Mouse (Mus musculus) lung, embryonic 15.5 days (tissue): ENCODE measurements around the gene Asgr2. TPM values are rescaled to one million over a fixed set of nuclear protein-coding genes. Genes with fewer than 3 reads are reported as not detected.

Experiments used
- polyA plus RNA-seq: library from polyadenylated mRNA; unstranded; fragments of >200 nt; fragmentation: Nextera tagmentation; extraction: Ambion mirVana; gene quantifications from 2 replicates; pipeline ENCODE4 v1.2.1, GENCODE M21; 2015

Asgr2 gene
- polyA plus RNA-seq, 1 experiment from 2014 or later = 0.19 TPM

Other genes with a start within 250 kb of the Asgr2 start
- 110 and 119 TPM in 2 replicates for gene Plscr3, start 246.3 kb upstream of the Asgr2 start, polyA plus RNA-seq
- gene Tnk1, start 233.9 kb upstream of the Asgr2 start, polyA plus RNA-seq = 9.2 and 9.6 TPM in 2 replicates
- not detected in 2 replicates for gene Tmem95, start 214.6 kb upstream of the Asgr2 start, polyA plus RNA-seq
- gene Kctd11, start 211.2 kb upstream of the Asgr2 start, polyA plus RNA-seq = 8.1 and 8.6 TPM in 2 replicates
- 1.4 and 5.0 TPM in 2 replicates for gene Acap1, start 197.1 kb upstream of the Asgr2 start, polyA plus RNA-seq
- 11.9 and 13.0 TPM in 2 replicates for gene 2810408A11Rik, start 191.7 kb upstream of the Asgr2 start, polyA plus RNA-seq
- gene Neurl4, start 191.6 kb upstream of the Asgr2 start, polyA plus RNA-seq = 7.1 and 8.0 TPM in 2 replicates
- 81.7 and 82.2 TPM in 2 replicates for gene Gps2, start 178.8 kb upstream of the Asgr2 start, polyA plus RNA-seq
- 1,673 and 1,693 TPM in 2 replicates for gene Eif5a, start 170.7 kb upstream of the Asgr2 start, polyA plus RNA-seq
- 2.8 and 3.0 TPM in 2 replicates for gene Ybx2, start 156.8 kb upstream of the Asgr2 start, polyA plus RNA-seq
- gene Slc2a4, start 144.5 kb upstream of the Asgr2 start, polyA plus RNA-seq = 18.0 and 20.6 TPM in 2 replicates
- gene Cldn7, start 127.9 kb upstream of the Asgr2 start, polyA plus RNA-seq = 154 and 170 TPM in 2 replicates
- gene Ctdnep1, start 111.5 kb upstream of the Asgr2 start, polyA plus RNA-seq = 22.3 and 25.4 TPM in 2 replicates
- 106 and 111 TPM in 2 replicates for gene Elp5, start 110.1 kb upstream of the Asgr2 start, polyA plus RNA-seq
- 453 and 455 TPM in 2 replicates for gene Gabarap, start 101.5 kb upstream of the Asgr2 start, polyA plus RNA-seq
- gene Phf23, start 96.9 kb upstream of the Asgr2 start, polyA plus RNA-seq = 75.0 and 78.2 TPM in 2 replicates
- gene Dvl2, start 92.0 kb upstream of the Asgr2 start, polyA plus RNA-seq = 34.7 and 40.3 TPM in 2 replicates
- 73.9 and 81.3 TPM in 2 replicates for gene Acadvl, start 77.2 kb upstream of the Asgr2 start, polyA plus RNA-seq
- 5.6 and 5.9 TPM in 2 replicates for gene Dlg4, start 75.7 kb upstream of the Asgr2 start, polyA plus RNA-seq
- gene Asgr1, start 38.6 kb upstream of the Asgr2 start, polyA plus RNA-seq = 0.23 and 0.29 TPM in 2 replicates
- gene Mgl2, start 37.7 kb downstream of the Asgr2 start, polyA plus RNA-seq = 3.9 and 4.3 TPM in 2 replicates
- 0.65 and 1.2 TPM in 2 replicates for gene Clec10a, start 63.6 kb downstream of the Asgr2 start, polyA plus RNA-seq
- gene Slc16a11, start 120.1 kb downstream of the Asgr2 start, polyA plus RNA-seq = 0.79 and 1.1 TPM in 2 replicates
- gene Slc16a13, start 128.4 kb downstream of the Asgr2 start, polyA plus RNA-seq = 5.5 and 6.0 TPM in 2 replicates
- 30.2 and 33.9 TPM in 2 replicates for gene Bcl6b, start 137.2 kb downstream of the Asgr2 start, polyA plus RNA-seq
- gene 0610010K14Rik, start 145.3 kb downstream of the Asgr2 start, polyA plus RNA-seq = 175 and 179 TPM in 2 replicates
- gene Gm21988, start 147.2 kb downstream of the Asgr2 start, polyA plus RNA-seq = 10.8 and 11.0 TPM in 2 replicates
- gene Rnasek, start 147.2 kb downstream of the Asgr2 start, polyA plus RNA-seq = 179 and 183 TPM in 2 replicates
- gene Alox12, start 162.7 kb downstream of the Asgr2 start, polyA plus RNA-seq = 7.0 TPM in 2 replicates
- 0.34 and 1.7 TPM in 2 replicates for gene Alox12e, start 230.0 kb downstream of the Asgr2 start, polyA plus RNA-seq